Mouse (Mus musculus): ENCODE data around the gene Rimbp2.
"Not testable (repeated sequence)": the region's sequence is repeated elsewhere in the genome, so short reads cannot be mapped to it uniquely, and the experiment has no call there.

Gene Rimbp2

GRCm38 (mm10) chr5:128953278-128954070 lies at the start of gene Rimbp2:
Gene Rimbp2, minus strand, starts transcription at chr5:128953486.
- no peak for DNase-seq (ENCODE audit: low spot score)

GRCm38 (mm10) chr5:129002571-129003011 lies 49.3 kb upstream of the Rimbp2 start:
- DNase-seq (ENCODE audit: low spot score) = no peak

DNA sequence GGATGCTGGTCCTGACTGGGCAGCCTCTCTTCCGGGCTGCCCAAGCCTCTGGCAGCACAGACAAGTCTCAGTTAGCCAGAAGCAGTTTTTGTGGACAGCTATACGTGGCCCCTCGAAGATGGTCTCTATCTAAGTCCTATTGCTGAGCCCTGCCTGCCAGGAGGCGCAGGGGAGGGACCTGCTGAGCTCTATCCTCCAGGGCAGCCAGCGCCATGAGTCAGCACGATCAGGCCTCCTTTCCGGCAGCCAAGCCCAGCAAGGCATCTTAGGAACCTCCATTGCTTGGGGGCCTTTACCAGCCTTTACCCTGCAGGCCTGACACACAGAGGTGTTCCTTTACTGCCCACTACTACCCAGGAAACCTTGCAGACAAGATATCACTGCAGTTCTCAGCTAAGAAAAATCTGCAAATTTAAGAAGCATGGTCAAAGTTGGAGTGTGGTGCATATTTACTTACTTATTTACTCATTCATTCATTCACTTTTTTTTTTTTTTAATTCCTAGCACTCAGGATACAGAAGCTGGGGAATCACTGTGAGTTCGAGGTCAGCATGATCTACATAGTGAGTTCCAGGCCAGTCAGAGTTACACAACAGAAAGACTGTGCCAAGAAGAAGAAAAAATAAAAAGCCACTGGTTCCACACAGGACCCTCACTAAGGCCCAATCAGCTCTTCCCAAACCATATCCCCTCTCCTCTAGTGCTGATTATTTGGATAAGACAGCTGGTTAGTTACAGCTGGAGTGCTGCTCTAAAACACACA lies 47.6 kb upstream of the Rimbp2 start:
- no peak for DNase-seq (ENCODE audit: low spot score)

DNA sequence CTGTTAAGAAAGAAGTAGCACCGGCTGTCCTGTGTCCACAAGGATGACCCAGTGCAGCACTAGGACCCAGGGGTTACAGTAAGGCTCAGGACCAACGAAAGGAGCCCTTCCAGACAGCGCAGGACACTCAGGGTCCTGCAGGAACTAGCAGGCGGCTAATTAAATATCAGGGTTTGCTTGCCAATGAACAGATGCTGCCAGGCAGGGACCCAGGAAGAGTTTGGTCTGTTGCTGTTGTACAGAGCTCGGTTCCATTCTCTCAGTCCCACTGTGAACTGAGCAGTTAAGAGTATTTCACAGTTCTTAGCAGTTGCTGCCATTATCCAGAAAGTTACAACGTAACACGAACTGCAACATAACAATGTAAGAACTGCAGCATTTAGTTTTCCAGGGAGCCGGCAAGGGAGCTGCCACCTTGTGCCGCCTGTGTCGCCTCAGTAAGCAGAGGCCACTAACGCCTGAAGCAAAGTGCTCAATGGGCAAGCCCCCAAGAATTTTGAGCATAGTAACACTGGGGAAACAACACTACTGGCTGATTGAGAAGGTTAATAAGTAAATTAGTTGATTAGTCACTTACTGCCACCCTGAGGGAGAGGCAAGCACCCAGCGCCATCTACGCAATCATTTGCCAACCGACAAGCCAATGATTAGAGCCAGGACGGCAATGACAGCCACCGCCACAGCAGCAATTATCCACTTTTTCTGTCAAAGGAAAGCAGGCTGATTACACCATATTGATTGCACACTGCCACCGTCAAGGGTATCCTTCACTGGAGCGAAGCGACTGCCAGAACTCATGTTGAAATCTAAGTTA lies 34.1 kb upstream of the Rimbp2 start:
- DNase-seq (ENCODE audit: low spot score) = no peak

DNA sequence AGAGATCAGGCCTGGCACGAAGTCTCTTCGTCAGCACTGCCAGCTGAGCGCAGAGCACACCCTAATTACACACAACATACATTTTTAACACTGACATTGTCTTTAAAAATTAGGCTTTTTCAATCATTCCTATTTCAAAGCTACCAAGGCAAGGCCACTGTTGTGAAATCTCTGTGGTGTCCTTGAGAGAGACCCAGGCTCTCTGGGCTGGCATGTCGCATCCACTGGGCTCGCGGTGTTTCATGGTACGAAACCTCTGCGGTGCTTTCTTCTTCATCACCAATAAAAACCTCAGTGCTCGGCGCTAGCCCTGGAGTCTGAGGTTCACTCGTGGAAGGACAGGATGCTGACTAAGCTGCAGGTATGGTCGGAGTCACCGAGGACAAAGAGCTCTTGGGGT lies 32.7 kb upstream of the Rimbp2 start:
- no peak for DNase-seq (ENCODE audit: low spot score)

DNA sequence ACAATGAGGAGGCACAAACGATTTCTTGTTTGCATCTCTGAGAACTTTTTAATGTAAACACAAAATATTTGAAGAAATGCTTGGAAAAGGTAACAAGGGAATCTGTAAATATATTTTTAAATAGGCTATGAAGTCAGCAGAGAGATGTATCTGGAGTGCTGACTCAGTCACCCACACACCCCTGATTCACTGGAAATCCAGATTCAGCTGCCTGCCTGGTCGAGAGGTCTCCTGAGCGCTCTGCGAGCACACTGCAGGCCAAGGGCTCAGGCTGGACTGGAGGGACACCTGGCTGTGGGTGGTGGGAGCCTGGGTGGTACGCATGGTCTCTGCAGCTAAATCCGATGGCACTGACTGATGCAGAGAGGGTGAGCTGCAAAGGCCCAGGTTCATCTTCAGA lies 31.2 kb upstream of the Rimbp2 start:
- DNase-seq (ENCODE audit: low spot score) = no peak

DNA sequence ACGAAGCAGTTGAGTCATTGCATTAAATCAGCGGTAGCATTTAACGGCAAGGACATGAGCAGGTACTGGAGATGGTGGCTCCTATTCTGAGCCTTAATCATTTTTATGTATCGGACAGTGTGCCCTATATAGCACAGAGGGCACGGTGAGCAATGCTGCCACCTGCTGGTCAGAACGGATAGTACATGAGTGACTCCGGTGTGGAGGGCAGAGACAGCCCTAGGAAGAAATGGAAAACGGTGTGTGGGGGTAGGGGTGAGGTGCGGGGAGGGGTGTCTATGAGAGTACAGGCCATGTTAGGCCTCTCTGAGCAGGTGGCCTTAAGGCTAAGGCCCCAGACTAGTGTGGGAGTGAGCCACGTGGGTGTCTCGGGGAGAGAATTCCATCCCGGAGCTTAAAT lies 28.3 kb upstream of the Rimbp2 start:
- peak; percentile 84 for DNase-seq (ENCODE audit: low spot score)

- no peak for DNase-seq (ENCODE audit: low spot score)
Observed at GRCm38 (mm10) chr5:128980857-128981256, 27.6 kb upstream of the Rimbp2 start.

DNA sequence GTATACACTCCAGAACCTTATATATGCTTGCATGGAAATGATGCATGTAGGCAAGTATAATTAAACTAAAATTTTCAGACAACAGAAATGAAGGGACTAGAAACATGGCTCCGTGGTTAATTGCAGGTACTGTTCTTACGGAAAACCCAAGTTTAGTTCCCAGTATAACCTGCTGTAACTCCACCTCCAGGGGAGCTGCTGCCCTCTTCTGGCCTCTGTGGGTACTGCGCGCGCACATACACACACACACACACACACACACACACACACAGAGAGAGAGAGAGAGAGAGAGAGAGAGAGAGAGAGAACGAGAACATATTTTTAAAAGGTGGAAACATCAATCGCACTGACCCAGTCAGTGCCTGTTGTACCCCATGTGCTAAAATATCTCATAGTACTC lies 25.7 kb upstream of the Rimbp2 start:
- no peak for DNase-seq (ENCODE audit: low spot score)

DNA sequence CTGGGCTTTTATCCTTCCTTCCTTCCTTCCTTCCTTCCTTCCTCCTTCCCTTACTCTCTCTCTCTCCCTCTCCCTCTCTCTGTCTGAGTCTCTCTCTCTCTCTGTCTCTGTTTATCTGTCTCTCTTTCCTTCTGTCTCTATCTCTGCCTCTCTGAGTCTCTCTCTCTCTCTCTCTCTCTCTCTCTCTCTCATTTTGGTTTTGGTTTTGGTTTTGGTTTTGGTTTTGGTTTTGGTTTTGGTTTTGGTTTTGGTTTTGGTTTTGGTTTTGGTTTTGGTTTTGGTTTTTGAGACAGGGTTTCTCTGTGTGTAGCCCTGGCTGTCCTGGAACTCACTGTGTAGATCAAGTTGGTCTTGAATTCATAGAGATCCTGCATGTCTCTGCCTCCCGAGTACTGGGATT lies 24.2 kb upstream of the Rimbp2 start:
- DNase-seq (ENCODE audit: low spot score) = not testable (repeated sequence)

DNA sequence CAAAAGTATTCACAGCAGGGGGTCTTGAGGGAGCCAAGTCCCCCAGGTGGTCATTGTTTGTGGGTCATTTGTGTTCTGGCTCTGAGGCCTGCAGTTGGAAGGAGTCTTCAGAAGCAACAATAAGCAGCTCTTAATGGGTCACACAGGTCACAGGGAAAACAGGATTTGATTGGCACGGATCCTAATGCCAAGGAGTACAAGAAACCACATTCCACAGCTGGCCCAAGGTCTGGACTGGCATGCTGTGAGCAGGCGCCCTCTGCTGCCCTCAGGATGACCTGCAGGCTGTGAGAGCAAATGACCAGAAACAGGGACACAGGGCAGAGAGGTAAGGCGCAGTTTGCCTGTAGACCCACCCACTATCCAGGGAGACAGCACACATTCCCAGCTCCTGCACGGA lies 23.0 kb upstream of the Rimbp2 start:
- DNase-seq (ENCODE audit: low spot score) = peak; percentile 65

DNA sequence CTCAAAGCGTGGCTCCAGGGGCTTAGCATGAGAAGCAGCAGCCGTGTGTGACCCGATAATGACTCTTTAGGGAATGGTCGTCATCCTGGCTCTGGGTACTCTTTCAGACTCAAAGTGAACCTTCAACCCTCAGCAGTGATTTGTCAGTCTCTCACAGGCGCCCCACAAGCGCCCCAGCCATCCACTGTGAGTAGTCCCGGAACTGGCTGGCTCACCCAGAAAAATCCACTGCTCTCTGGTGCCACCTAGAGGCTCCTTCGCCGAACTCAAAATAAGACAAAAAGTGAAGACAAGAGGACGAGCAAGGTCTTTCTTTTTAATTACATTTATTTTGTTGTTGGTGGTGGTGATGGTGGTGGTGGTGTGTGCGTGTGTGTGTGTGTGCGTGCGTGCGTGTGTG lies 18.0 kb upstream of the Rimbp2 start:
- peak; percentile 83 for DNase-seq (ENCODE audit: low spot score)

GRCm38 (mm10) chr5:128970878-128971277 lies 17.6 kb upstream of the Rimbp2 start:
- DNase-seq (ENCODE audit: low spot score) = no peak

DNA sequence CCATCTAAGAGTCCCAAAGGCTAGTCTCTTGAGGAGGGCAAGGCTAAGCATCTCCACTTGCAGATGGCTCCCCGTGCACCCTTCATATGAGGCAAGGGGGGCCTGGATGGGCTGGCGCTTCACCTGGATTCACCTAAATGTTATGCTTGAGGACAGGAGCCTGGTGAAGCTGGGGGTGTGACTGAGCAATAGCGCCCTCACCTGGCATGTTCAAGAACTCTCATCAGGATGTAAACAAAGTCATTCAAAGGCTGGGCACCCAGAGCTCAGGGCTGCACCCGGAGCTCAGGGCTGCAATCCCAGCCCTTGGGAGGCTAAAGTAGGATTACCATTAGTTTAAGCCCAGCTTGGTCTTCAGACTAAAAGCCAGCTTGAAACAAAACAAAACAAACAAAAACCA lies 11.1 kb upstream of the Rimbp2 start:
- DNase-seq (ENCODE audit: low spot score) = no peak

- no peak for DNase-seq (ENCODE audit: low spot score)
Observed at GRCm38 (mm10) chr5:128958916-128959315, 5.6 kb upstream of the Rimbp2 start.

DNA sequence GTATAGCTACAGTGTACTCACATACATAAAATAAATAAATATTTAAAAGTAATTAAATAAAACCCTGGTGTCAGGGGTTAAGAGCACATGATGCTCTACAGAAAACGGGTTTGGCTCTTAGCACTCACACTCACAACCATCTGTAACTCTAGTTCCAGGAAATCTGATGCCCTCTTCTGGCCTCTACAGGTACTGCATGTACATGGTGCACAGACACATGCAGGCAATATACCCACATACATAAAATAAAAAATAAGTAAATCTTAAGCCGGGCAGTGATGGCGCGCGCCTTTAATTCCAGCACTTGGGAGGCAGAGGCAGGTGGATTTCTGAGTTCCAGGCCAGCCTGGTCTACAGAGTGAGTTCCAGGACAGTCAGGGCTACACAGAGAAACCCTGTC lies 1.1 kb upstream of the Rimbp2 start:
- DNase-seq (ENCODE audit: low spot score) = peak; percentile 57

GRCm38 (mm10) chr5:128952291-128953195 lies 743 bp downstream of the Rimbp2 start:
- no peak for DNase-seq (ENCODE audit: low spot score)

DNA sequence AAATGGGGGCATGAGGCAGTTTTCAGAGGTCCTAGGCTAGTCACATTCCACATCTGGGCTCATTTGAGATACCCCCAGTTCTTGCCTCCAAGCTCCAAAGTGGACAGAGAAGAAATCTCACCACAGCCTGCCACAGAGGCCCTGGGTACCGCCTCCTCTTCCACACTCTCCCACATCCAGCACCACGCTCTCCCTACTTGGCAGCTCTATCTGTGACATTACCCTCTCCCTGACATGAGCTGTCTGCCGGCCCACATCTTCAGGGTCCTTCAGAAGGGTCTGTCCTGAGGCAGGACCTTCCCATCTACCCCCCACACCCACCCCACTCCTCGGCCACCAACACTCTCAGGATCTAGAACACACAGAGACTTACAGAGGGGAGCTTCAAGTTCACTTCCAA lies 1.8 kb downstream of the Rimbp2 start:
- DNase-seq (ENCODE audit: low spot score) = no peak

GRCm38 (mm10) chr5:128947093-128947492 lies 6.2 kb downstream of the Rimbp2 start:
- peak; percentile 70 for DNase-seq (ENCODE audit: low spot score)

- no peak for DNase-seq (ENCODE audit: low spot score)
Observed at GRCm38 (mm10) chr5:128940436-128940835, 12.8 kb downstream of the Rimbp2 start.

- DNase-seq (ENCODE audit: low spot score) = peak; percentile 83
Observed at GRCm38 (mm10) chr5:128935359-128935899, 17.9 kb downstream of the Rimbp2 start.
